Mouse (Mus musculus): Measurements from ENCODE around the gene Bysl. TPM values are rescaled to one million over a fixed set of nuclear protein-coding genes. Genes with fewer than 3 reads are reported as not detected.
"Not testable (repeated sequence)": the region's sequence is repeated elsewhere in the genome, so short reads cannot be mapped to it uniquely, and the experiment has no call there.

Bysl gene
- total RNA-seq, 4 experiments from 2014 or later, result 14.2 to 16.9 (median 15.9) TPM

GRCm38 (mm10) chr17:47618556-47619311 is 7.4 kb upstream of the Bysl start:
- DNase-seq (ENCODE audit: low spot score), result no peak

- DNase-seq (ENCODE audit: low spot score), result no peak
Observed at GRCm38 (mm10) chr17:47617605-47618307, 6.5 kb upstream of the Bysl start.

GRCm38 (mm10) chr17:47616652-47617051 is 5.4 kb upstream of the Bysl start:
- DNase-seq (ENCODE audit: low spot score), result no peak

- no peak for DNase-seq (ENCODE audit: low spot score)
Observed at GRCm38 (mm10) chr17:47616119-47616518, 4.8 kb upstream of the Bysl start.

GRCm38 (mm10) chr17:47614018-47614417 is 2.7 kb upstream of the Bysl start:
- DNase-seq (ENCODE audit: low spot score), result no peak

- no peak for DNase-seq (ENCODE audit: low spot score)
Observed at GRCm38 (mm10) chr17:47611661-47611982, 330 bp upstream of the Bysl start.

- no peak for DNase-seq (ENCODE audit: low spot score)
Observed at GRCm38 (mm10) chr17:47609182-47609581, 2.1 kb downstream of the Bysl start.

- DNase-seq (ENCODE audit: low spot score), result no peak
Observed at GRCm38 (mm10) chr17:47606220-47606619, 5.1 kb downstream of the Bysl start.

GRCm38 (mm10) chr17:47602289-47602688 is 9.0 kb downstream of the Bysl start:
- no peak for DNase-seq (ENCODE audit: low spot score)

- no peak for DNase-seq (ENCODE audit: low spot score)
Observed at GRCm38 (mm10) chr17:47601389-47601755, 9.9 kb downstream of the Bysl start.

- no peak for DNase-seq (ENCODE audit: low spot score)
Observed at GRCm38 (mm10) chr17:47600601-47601388, 10.5 kb downstream of the Bysl start.

- no peak for DNase-seq (ENCODE audit: low spot score)
Observed at GRCm38 (mm10) chr17:47599511-47600297, 11.6 kb downstream of the Bysl start.

- DNase-seq (ENCODE audit: low spot score), result not testable (repeated sequence)
Observed at GRCm38 (mm10) chr17:47598580-47599304, 12.6 kb downstream of the Bysl start.

GRCm38 (mm10) chr17:47597838-47598579 is 13.3 kb downstream of the Bysl start:
- DNase-seq (ENCODE audit: low spot score), result no peak

- no peak for DNase-seq (ENCODE audit: low spot score)
Observed at GRCm38 (mm10) chr17:47597261-47597660, 14.0 kb downstream of the Bysl start.

GRCm38 (mm10) chr17:47596839-47597164 is 14.5 kb downstream of the Bysl start:
- no peak for DNase-seq (ENCODE audit: low spot score)

- no peak for DNase-seq (ENCODE audit: low spot score)
Observed at GRCm38 (mm10) chr17:47596162-47596838, 15.0 kb downstream of the Bysl start.

GRCm38 (mm10) chr17:47595248-47596161 is 15.8 kb downstream of the Bysl start:
- no peak for DNase-seq (ENCODE audit: low spot score)

- no peak for DNase-seq (ENCODE audit: low spot score)
Observed at GRCm38 (mm10) chr17:47594969-47595247, 16.4 kb downstream of the Bysl start.

All from heart, adult 8-10 months (tissue).